Mouse (Mus musculus) hindbrain, embryonic 11.5 days (tissue): ENCODE results near the gene Epx. TPM values are rescaled to one million over a fixed set of nuclear protein-coding genes. Genes with fewer than 3 reads are reported as not detected.
A peak's percentile ranks its signal among the peaks of the same experiment; 100 is the strongest.

Experiments
- ATAC-seq: fragments of 200-750 bp; cut with Nextera tagmentation; 2 replicates; pipeline ENCODE4 v1.8.0; 2017; ENCODE audit warnings: mild to moderate bottlenecking, moderate TSS enrichment, moderate library complexity; ENCODE audit not compliant: low FRiP score
- DNase-seq: peaks from one replicate; pipeline ENCODE4 v3.0.0-alpha.2; 2015; ENCODE audit warnings: low spot score
- H3K27ac ChIP-seq: fragments of 300-500 bp; sonication (generic); 2 replicates; pipeline ENCODE4 v1.5.1; 2014; ENCODE audit warnings: mild to moderate bottlenecking, low read depth, low read length
- H3K27me3 ChIP-seq: fragments of 300-500 bp; sonication (generic); 2 replicates; pipeline ENCODE4 v1.6.1; 2014; ENCODE audit warnings: mild to moderate bottlenecking, low read length, moderate library complexity, mixed read lengths; ENCODE audit not compliant: control insufficient read depth, insufficient read depth
- H3K36me3 ChIP-seq: fragments of 300-500 bp; sonication (generic); 2 replicates; pipeline ENCODE4 v1.6.1; 2014; ENCODE audit warnings: mild to moderate bottlenecking, low read length, moderate library complexity, mixed read lengths; ENCODE audit not compliant: control insufficient read depth, insufficient read depth
- H3K4me1 ChIP-seq: fragments of 300-500 bp; sonication (generic); replicated peaks from 2 replicates; pipeline ENCODE4 v1.6.1; 2014; ENCODE audit warnings: low read length, mixed read lengths; ENCODE audit not compliant: control insufficient read depth, insufficient read depth
- H3K4me2 ChIP-seq: fragments of 300-500 bp; sonication (generic); replicated peaks from 2 replicates; pipeline ENCODE4 v1.6.1; 2014; ENCODE audit warnings: mild to moderate bottlenecking, low read depth, low read length
- H3K4me3 ChIP-seq: fragments of 300-500 bp; sonication (generic); 2 replicates; pipeline ENCODE4 v1.5.1; 2014; ENCODE audit warnings: low read depth, low read length
- H3K9ac ChIP-seq: fragments of 300-500 bp; sonication (generic); 2 replicates; pipeline ENCODE4 v1.6.1; 2014; ENCODE audit warnings: low read depth, low read length
- H3K9me3 ChIP-seq: fragments of 300-500 bp; sonication (generic); 2 replicates; pipeline ENCODE4 v1.6.1; 2016; ENCODE audit warnings: low read length; ENCODE audit not compliant: control insufficient read depth
- WGBS: fragments of 180-500 bp; shearing (Covaris S2); extraction: QIAGEN DNeasy Blood & Tissue Kit; methylation state at CpG from one replicate; pipeline ENCODE4 v1.1.7; 2014; 5-methylcytosine and 5-hydroxymethylcytosine counted together
- polyA plus RNA-seq: library from polyadenylated mRNA; unstranded; fragments of >200 nt; fragmentation: Nextera tagmentation; extraction: Ambion mirVana; gene quantifications from 2 replicates; pipeline ENCODE4 v1.2.1, GENCODE M21; 2014

Gene Epx
- polyA plus RNA-seq, 1 experiment from 2014 or later: not detected

DNA sequence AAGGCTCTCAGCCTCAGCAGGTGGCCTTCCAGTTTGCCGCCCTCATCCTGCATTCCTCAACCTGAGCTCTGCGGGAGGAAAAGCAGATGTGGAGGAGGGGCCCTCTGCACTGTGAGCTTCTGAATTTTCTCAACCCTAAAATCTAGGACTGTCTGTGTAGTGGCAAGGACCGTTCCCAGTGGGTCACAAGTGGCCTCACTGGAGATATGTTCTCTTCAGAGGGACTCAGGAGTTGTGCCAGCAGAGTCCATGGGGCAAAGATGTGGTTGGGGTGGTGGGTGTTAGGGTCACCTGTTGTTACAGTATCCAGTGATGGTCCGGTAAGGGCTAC lies 57.9 kb downstream of the Epx start:
- Histone ChIP-seq H3K4me3 (peak overlapping the region; percentile 31), H3K9me3 (no peaks in the 10 kb centered on the region), H3K9ac (peak overlapping the region; percentile 44; the same call in 1 of the 2 replicates), H3K4me2 (peak overlapping the region; percentile 75), H3K4me1 (no peaks in the 10 kb centered on the region), H3K27ac (no peak overlapping the region; the same call in 1 of the 2 replicates), H3K27me3 (no peaks in the 10 kb centered on the region), H3K36me3 (no peaks in the 10 kb centered on the region)
- DNase-seq: no peak
- ATAC-seq: peak; percentile 30; the same call in 1 of the 2 replicates
- 30% methylated on average over 4 of the region's 4 CpGs for WGBS

- ATAC-seq: peak; percentile 90
- H3K9me3 ChIP-seq: no peaks in the 10 kb centered on the region
- 4% methylated on average over 29 of the region's 31 CpGs for WGBS
- no peaks in the 10 kb centered on the region for H3K36me3 ChIP-seq
- peak overlapping the region; percentile 44; the same call in 1 of the 2 replicates for H3K9ac ChIP-seq
- H3K4me2 ChIP-seq: peak overlapping the region; percentile 75
- no peaks in the 10 kb centered on the region for H3K27me3 ChIP-seq
- peak; percentile 81 for DNase-seq
- H3K27ac ChIP-seq: peak overlapping the region; percentile 48
- no peaks in the 10 kb centered on the region for H3K4me1 ChIP-seq
- peak overlapping the region; percentile 31 for H3K4me3 ChIP-seq
These were observed 58.5 kb downstream of the Epx start for GRCm38 (mm10) chr11:87816707-87817442.

DNA sequence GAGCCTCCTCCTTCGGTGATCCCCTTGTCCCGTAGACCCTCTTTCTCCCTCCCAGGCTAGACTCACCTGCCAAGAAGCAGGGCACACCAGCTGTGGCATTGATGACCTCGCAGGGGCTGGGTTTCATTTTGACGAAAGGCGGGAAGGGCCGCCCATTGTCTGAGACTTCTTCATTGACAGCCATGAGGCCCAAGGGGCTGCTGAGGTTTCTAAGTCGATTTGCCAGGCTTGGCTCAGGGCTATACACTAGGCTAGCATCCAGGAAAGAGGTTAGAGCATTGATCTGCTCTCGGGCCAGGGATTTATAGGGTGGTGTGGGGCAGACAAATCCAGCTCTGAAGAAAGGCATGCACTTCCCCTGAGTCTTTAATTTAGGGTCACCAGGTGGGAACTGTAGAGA lies 60.5 kb downstream of the Epx start:
- H3K27ac ChIP-seq: no peak overlapping the region
- H3K4me2 ChIP-seq: no peak overlapping the region
- H3K4me3 ChIP-seq: no peak overlapping the region
- no peaks in the 10 kb centered on the region for H3K9me3 ChIP-seq
- WGBS: 73% methylated on average over 8 of the region's 8 CpGs
- no peak for DNase-seq
- H3K27me3 ChIP-seq: no peaks in the 10 kb centered on the region
- ATAC-seq: no peak
- H3K36me3 ChIP-seq: no peaks in the 10 kb centered on the region
- H3K4me1 ChIP-seq: peaks cover 2% of the 10 kb centered on the region; the same call in 1 of the 2 replicates
- H3K9ac ChIP-seq: no peak overlapping the region

Other genes with a start within 250 kb of the Epx start
- 1.1 and 1.5 TPM in 2 replicates for gene Rnf43, start 212.8 kb downstream of the Epx start, polyA plus RNA-seq
- gene Supt4a, start 138.0 kb downstream of the Epx start, polyA plus RNA-seq: 162 and 169 TPM in 2 replicates
- gene Tspoap1, start 115.0 kb downstream of the Epx start, polyA plus RNA-seq: 6.4 and 10.0 TPM in 2 replicates
- 2.8 and 5.3 TPM in 2 replicates for gene Mpo, start 82.0 kb downstream of the Epx start, polyA plus RNA-seq
- 0.70 and 0.73 TPM in 2 replicates for gene Lpo, start 47.2 kb downstream of the Epx start, polyA plus RNA-seq
- gene Mks1, start 22.3 kb downstream of the Epx start, polyA plus RNA-seq: 13.2 and 16.2 TPM in 2 replicates
- gene Olfr462, start 16.7 kb upstream of the Epx start, polyA plus RNA-seq: not detected in 2 replicates
- gene Olfr463, start 21.9 kb upstream of the Epx start, polyA plus RNA-seq: not detected in 2 replicates
- gene Olfr464, start 45.4 kb upstream of the Epx start, polyA plus RNA-seq: not detected in 2 replicates
- gene Dynll2, start 112.0 kb upstream of the Epx start, polyA plus RNA-seq: 25.4 and 26.1 TPM in 2 replicates
- gene Srsf1, start 171.8 kb upstream of the Epx start, polyA plus RNA-seq: 493 and 503 TPM in 2 replicates
- gene Vezf1, start 192.7 kb upstream of the Epx start, polyA plus RNA-seq: 77.7 and 80.7 TPM in 2 replicates
- gene Cuedc1, start 222.5 kb upstream of the Epx start, polyA plus RNA-seq: 17.6 TPM in 2 replicates